Mouse (Mus musculus) stomach, embryonic 14.5 days (tissue): ENCODE measurements around the gene Plxnd1. TPM values are rescaled to one million over a fixed set of nuclear protein-coding genes. Genes with fewer than 3 reads are reported as not detected.
A peak's percentile ranks its signal among the peaks of the same experiment; 100 is the strongest.

Source experiments
- ATAC-seq: fragments of 200-750 bp; cut with Nextera tagmentation; 2 replicates; pipeline ENCODE4 v1.8.0; 2017; ENCODE audit warnings: low read depth, moderate TSS enrichment; ENCODE audit not compliant: insufficient number of reproducible peaks, insufficient read depth, low FRiP score
- H3K27ac ChIP-seq: fragments of 300-500 bp; sonication (generic); 2 replicates; pipeline ENCODE4 v1.5.1; 2014; ENCODE audit warnings: mild to moderate bottlenecking, low read length, moderate library complexity, mixed read lengths
- H3K27me3 ChIP-seq: fragments of 300-500 bp; sonication (generic); 2 replicates; pipeline ENCODE4 v1.6.1; 2014; ENCODE audit warnings: low read length, control low read depth, mixed read lengths; ENCODE audit not compliant: control insufficient read depth, insufficient read depth
- H3K36me3 ChIP-seq: fragments of 300-500 bp; sonication (generic); 2 replicates; pipeline ENCODE4 v1.6.1; 2014; ENCODE audit warnings: mild to moderate bottlenecking, control low read depth, low read length, moderate library complexity, mixed read lengths; ENCODE audit not compliant: control insufficient read depth, insufficient read depth
- H3K4me1 ChIP-seq: fragments of 300-500 bp; sonication (generic); 2 replicates; pipeline ENCODE4 v1.6.1; 2014; ENCODE audit warnings: low read length, control low read depth, mixed read lengths; ENCODE audit not compliant: control insufficient read depth, insufficient read depth
- H3K4me2 ChIP-seq: fragments of 300-500 bp; sonication (generic); replicated peaks from 2 replicates; pipeline ENCODE4 v1.6.1; 2014; ENCODE audit warnings: low read depth, low read length, control low read depth
- H3K4me3 ChIP-seq: fragments of 300-500 bp; sonication (generic); 2 replicates; pipeline ENCODE4 v1.5.1; 2014; ENCODE audit warnings: low read depth, low read length, control low read depth
- H3K9ac ChIP-seq: fragments of 300-500 bp; sonication (generic); replicated peaks from 2 replicates; pipeline ENCODE4 v1.6.1; 2014; ENCODE audit warnings: low read depth, mild to moderate bottlenecking, control low read depth, low read length, moderate library complexity, mixed read lengths
- H3K9me3 ChIP-seq: fragments of 300-500 bp; sonication (generic); 2 replicates; pipeline ENCODE4 v1.6.1; 2016; ENCODE audit warnings: low read depth, low read length, control low read depth; ENCODE audit not compliant: control insufficient read depth
- WGBS: fragments of 180-500 bp; shearing (Covaris S2); extraction: QIAGEN DNeasy Blood & Tissue Kit; methylation state at CpG from one replicate; pipeline ENCODE4 v1.1.7; 2014; 5-methylcytosine and 5-hydroxymethylcytosine counted together
- polyA plus RNA-seq: library from polyadenylated mRNA; unstranded; fragments of >200 nt; fragmentation: Nextera tagmentation; extraction: Ambion mirVana; gene quantifications from 2 replicates; pipeline ENCODE4 v1.2.1, GENCODE M21; 2014

Plxnd1 gene
- polyA plus RNA-seq, 1 experiment from 2014 or later = 44.5 TPM

DNA sequence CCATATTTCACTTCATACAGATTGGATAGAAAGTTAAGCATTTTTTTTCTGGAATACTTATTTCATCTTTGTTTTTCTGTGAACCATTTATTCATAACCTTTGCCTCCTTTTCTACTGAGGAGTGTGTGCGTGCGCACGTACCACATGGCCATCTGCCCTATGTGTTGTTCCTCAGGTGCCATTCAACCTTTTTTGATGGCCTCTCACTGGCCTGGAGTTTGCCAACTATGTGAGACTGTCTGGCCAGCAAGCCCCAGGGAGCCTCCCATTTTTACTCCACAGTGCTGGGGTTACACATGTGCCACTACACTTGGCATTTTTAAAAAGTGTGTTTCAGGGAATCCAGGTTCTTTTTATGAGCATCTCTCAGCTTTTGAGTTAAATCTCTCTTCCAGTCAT lies 21.1 kb upstream of the Plxnd1 start:
- Histone ChIP-seq H3K4me1 (no peaks in the 10 kb centered on the region), H3K36me3 (peaks cover 2% of the 10 kb centered on the region; the same call in 1 of the 2 replicates), H3K9me3 (no peaks in the 10 kb centered on the region), H3K27ac (no peak overlapping the region), H3K9ac (no peak overlapping the region), H3K4me2 (no peak overlapping the region), H3K4me3 (no peak overlapping the region), H3K27me3 (no peaks in the 10 kb centered on the region)
- ATAC-seq = no peak
- 94% methylated on average over 3 of the region's 3 CpGs for WGBS

DNA sequence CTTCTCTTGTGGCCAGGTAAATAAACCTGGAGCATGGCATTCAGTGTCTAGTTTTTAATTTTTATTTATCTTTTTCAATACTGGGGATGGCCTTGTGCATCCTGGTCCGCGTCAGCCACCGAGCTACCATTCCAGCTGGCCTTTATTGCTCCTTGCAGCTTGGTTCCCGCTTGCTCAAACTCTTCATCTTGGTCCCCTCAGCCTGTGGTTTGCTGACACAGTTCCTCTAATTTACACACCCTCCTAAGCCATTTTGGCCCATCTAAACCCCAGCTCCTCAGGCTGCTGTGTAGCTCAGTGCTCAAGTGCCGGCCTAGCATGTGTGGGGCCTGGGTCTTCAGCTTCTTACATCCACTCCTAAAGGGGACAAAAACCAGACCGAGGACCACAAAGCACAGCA lies 19.3 kb upstream of the Plxnd1 start:
- Histone ChIP-seq H3K9ac (no peak overlapping the region), H3K9me3 (no peaks in the 10 kb centered on the region), H3K4me2 (no peak overlapping the region), H3K4me1 (no peaks in the 10 kb centered on the region), H3K36me3 (no peaks in the 10 kb centered on the region), H3K4me3 (no peak overlapping the region), H3K27me3 (no peaks in the 10 kb centered on the region), H3K27ac (no peak overlapping the region)
- WGBS = 78% methylated on average over 6 of the region's 6 CpGs
- ATAC-seq = no peak

DNA sequence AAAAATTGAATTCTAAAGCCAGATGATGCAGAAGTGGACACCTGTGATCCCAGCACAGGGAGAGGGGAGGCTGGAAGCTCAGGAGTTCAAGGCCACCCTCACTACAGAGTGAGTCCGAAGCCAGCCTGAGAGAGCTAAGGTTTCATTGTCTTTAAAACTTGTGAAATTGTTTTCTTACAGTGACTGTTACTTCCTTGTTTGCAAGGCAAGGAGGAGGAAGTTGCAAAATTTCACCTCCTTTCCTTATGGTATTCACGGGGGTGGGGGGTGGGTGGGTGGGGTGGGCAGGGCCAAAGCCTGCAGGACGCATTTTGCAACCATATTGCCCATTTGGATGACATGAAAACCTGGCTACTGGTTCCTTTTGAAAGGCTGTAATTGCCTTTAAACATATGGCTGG lies 18.9 kb upstream of the Plxnd1 start:
- H3K4me1 ChIP-seq = no peaks in the 10 kb centered on the region
- WGBS = 55% methylated on average over 3 of the region's 3 CpGs
- no peaks in the 10 kb centered on the region for H3K9me3 ChIP-seq
- H3K4me3 ChIP-seq = no peak overlapping the region
- ATAC-seq = no peak
- no peaks in the 10 kb centered on the region for H3K27me3 ChIP-seq
- no peaks in the 10 kb centered on the region for H3K36me3 ChIP-seq
- H3K9ac ChIP-seq = no peak overlapping the region
- H3K4me2 ChIP-seq = no peak overlapping the region
- no peak overlapping the region for H3K27ac ChIP-seq

DNA sequence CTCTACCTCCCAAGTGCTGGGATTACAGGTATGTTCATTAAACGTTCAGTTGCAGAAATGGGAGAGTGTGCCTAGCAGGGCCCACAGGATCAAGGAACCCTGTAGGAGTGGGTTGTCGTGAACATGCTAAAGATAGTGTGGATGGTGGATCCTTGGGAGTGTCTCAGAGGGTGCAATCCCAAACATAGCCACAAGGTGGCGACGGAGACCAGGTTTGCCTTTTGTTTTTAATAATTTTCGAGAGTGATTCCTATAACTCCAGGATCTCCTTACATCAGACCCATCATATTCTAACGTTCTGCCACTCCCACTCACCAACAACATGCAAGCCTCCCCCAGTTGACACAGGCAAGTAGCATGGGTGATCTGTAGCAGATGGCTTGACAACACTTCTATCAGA lies 15.7 kb upstream of the Plxnd1 start:
- Histone ChIP-seq H3K27me3 (no peaks in the 10 kb centered on the region), H3K4me1 (no peaks in the 10 kb centered on the region), H3K4me3 (no peak overlapping the region), H3K9ac (no peak overlapping the region), H3K36me3 (no peaks in the 10 kb centered on the region), H3K9me3 (no peaks in the 10 kb centered on the region), H3K27ac (no peak overlapping the region), H3K4me2 (no peak overlapping the region)
- no peak for ATAC-seq
- WGBS = 3% methylated on average over 6 of the region's 6 CpGs

DNA sequence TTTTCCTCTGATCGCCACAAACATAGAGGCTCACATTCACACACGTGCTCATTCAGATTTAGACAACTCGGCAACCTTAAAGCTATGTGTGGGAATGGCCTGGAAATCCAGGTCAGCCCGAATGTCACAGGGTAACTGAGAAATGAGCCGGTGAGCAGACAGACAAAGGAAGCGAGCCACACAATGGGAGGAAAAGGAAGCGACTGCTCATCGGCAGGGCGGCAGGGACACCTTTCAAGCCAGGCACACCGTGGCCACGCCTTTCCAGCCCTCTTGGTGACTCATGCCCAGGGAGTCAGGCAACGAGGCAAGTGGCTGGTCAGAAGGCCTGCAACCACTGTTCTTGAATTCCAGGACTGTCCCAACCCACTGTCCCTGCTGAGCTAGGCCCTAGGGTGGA lies 14.6 kb upstream of the Plxnd1 start:
- no peak overlapping the region for H3K4me3 ChIP-seq
- H3K9me3 ChIP-seq = no peaks in the 10 kb centered on the region
- no peaks in the 10 kb centered on the region for H3K4me1 ChIP-seq
- no peaks in the 10 kb centered on the region for H3K36me3 ChIP-seq
- ATAC-seq = no peak; the same call in 1 of the 2 replicates
- no peak overlapping the region for H3K27ac ChIP-seq
- no peaks in the 10 kb centered on the region for H3K27me3 ChIP-seq
- no peak overlapping the region for H3K4me2 ChIP-seq
- no peak overlapping the region for H3K9ac ChIP-seq
- 63% methylated on average over 12 of the region's 12 CpGs for WGBS

DNA sequence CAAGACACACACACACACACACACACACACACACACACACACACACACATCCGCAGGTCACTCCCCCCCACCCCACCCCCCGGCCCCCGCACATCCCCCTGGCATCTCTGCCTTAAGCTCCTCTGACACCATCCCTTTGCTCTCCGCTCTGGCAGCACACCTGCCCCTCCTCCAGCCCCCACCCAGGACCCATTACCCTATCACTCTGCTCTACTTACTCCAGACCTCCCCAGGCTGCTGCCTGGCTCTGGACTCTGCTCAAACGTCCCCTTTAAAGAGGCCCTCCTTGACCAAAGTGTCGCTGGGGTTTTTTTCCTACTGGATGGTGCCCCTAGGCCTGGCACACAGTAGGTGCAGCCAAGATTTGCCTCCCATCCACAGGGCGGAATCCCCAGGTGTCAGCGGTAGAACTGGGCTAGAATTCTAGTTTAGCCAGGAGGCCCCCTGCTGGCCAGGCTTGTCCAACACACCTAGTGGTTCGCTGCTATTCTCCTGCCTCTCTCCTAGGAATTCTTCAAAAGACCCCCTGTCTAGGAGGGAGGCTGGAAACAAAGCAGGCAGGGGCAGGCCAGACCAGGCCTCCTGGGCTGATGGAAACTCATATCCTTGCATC lies 12.9 kb upstream of the Plxnd1 start:
- Histone ChIP-seq H3K9me3 (no peaks in the 10 kb centered on the region), H3K36me3 (no peaks in the 10 kb centered on the region), H3K4me2 (no peak overlapping the region), H3K4me1 (0 out of 2 replicates have a peak, but pooled peaks cover 8% of the 10 kb centered on the region), H3K9ac (no peak overlapping the region), H3K27ac (no peak overlapping the region), H3K4me3 (no peak overlapping the region), H3K27me3 (no peaks in the 10 kb centered on the region)
- WGBS = 28% methylated on average over 9 of the region's 9 CpGs
- ATAC-seq = no peak

DNA sequence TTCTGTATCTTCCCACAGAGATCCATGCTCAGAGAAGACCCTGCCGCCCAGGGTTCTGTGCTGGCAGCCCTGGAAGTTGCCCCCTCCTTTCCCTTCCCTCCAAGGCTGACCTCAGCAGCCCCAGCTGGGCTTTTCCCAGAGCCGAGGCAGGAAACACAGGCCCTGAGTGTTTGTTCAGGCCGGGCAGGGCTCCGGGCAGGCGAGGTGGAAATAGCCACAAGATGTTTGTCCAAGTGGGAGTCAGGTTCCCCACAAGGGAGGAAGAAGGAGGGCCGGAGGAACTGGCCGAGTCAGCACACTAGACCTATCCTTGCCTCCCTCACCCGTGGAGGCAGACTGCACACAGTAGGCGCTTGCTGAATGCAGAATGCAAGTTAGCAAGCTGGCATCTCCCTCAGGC lies 11.9 kb upstream of the Plxnd1 start:
- Histone ChIP-seq H3K4me1 (0 out of 2 replicates have a peak, but pooled peaks cover 8% of the 10 kb centered on the region), H3K9me3 (no peaks in the 10 kb centered on the region), H3K27me3 (no peaks in the 10 kb centered on the region), H3K9ac (no peak overlapping the region), H3K4me3 (no peak overlapping the region), H3K36me3 (no peaks in the 10 kb centered on the region), H3K27ac (peak overlapping the region; percentile 49), H3K4me2 (no peak overlapping the region)
- 26% methylated on average over 9 of the region's 9 CpGs for WGBS
- ATAC-seq = 0 out of 2 replicates have a peak, but pooled peaks have one; percentile 19

DNA sequence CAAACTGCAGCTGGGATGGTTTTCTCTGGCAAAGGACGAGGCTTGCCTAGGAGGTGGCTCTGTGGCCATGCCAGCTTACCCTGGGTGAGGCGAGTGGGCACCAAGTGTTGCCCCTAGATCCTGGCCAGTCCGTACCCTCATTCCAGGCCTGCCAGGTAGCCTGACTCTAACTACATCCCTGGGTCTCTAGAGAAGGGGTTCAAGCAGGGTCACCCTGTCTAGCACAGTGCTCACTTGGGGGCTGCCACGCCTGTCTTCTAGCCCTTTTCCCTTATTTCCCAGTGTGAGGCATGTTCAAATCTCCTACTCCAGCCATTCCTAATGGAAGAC lies 11.1 kb upstream of the Plxnd1 start:
- Histone ChIP-seq H3K4me2 (no peak overlapping the region), H3K9me3 (no peaks in the 10 kb centered on the region), H3K9ac (0 out of 2 replicates have a peak overlapping the region, but pooled peaks have one; percentile 3), H3K4me3 (no peak overlapping the region), H3K36me3 (no peaks in the 10 kb centered on the region), H3K27ac (peak overlapping the region; percentile 49; the same call in 1 of the 2 replicates), H3K4me1 (0 out of 2 replicates have a peak, but pooled peaks cover 8% of the 10 kb centered on the region), H3K27me3 (no peaks in the 10 kb centered on the region)
- no peak for ATAC-seq
- WGBS = 89% methylated on average over 4 of the region's 4 CpGs
